Mouse (Mus musculus): ENCODE data around the gene Opcml.

The Opcml gene

DNA sequence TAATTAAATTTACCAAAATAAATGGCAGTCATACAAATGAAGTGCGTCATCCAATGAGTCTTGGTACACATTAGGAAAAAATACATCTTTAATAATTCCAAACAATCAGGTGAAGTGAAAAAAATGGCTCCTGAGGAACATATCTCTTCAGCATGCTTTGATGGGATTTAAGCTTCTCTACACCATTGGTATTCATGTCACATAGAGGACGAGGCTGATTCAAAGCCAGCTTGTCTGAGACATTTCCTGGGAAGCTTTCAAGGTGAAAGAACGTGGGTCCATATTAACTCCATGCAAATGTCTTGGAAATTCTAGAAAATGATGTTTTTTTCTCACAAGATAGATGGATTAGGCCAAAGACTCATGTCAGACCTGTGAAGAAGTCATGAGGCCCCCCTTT, 212.6 kb downstream of the Opcml start:
- no peak for DNase-seq (ENCODE audit: low spot score in 2 of 2)

DNA sequence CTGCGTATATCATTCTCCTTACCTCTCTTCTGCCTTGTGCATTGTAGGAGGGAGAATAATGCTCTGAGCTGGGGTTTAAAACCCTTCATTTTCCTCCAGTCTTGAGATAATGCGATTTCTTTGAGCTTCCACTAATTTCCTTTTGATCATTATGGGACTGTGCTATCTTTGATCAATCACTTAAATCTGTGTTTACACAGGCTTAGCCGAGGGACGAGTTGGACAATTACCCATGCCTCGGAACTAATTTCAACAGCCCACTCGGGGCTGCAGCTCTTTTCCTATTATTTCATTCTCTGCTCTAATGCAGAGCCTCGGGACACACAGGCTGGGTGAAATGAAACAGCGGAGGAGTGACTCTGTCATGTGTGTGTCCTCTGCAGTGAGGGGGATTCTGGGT, 220.9 kb downstream of the Opcml start:
- DNase-seq (ENCODE audit: low spot score in 2 of 2) = no peak

DNA sequence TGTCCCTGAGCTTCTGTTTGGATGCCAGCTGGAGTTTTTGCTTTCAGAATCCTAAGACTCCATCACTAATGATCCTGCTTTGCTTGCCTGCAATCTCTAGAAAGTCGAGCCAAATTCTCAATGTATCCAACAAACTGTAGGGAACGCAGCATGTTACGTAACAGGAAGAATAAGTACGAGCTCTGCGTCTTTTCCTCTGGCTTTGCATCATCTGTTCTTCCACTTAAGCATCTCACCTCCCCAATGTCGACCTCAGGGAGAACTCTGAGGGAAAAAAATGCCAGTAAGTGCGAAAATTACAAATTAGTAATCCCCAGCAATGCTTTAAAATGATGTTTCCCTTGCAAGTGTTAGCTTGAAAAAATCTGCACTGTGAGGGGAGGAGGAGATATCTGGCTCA, 222.1 kb downstream of the Opcml start:
- DNase-seq (ENCODE audit: low spot score in 2 of 2) = no peak

DNA sequence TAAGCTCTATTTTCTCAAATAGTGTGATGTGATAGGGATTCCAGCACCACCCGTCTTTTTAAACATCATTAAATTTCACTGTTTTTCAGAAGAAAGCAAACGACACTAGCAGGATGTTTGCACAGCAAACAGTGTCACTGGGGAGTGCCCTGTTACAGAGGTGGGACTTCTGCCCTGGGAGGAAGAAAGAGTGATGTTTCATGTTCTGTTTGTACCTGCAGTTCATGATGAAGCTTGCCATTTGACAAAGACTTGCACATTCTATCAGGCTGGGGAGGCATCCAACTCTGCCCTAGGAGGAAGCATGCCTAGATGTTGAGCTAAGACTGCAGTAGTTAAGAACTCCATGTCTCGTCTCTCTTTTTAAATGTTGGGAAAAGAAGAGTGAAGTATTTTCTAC, 222.6 kb downstream of the Opcml start:
- no peak for DNase-seq (ENCODE audit: low spot score in 2 of 2)

DNA sequence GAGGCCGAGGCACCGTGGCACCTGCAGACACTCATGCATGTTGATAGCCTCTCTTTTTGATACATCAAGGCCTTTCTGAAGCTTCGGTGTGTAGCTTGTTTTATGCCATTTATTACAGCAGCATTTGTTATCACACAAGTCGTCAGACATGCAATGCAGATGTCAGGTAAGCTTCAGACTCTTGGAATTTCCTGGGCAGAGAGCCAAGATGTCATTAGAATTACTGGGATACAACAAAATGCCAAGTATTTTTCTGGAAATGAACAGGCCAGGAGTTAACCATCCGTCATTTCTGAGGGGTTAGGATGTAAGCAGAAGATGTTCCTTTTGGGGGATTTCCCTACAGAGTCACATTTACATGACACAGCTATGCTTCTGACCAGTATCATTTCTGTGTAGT, 237.6 kb downstream of the Opcml start:
- no peak for DNase-seq (ENCODE audit: low spot score in 2 of 2)

DNA sequence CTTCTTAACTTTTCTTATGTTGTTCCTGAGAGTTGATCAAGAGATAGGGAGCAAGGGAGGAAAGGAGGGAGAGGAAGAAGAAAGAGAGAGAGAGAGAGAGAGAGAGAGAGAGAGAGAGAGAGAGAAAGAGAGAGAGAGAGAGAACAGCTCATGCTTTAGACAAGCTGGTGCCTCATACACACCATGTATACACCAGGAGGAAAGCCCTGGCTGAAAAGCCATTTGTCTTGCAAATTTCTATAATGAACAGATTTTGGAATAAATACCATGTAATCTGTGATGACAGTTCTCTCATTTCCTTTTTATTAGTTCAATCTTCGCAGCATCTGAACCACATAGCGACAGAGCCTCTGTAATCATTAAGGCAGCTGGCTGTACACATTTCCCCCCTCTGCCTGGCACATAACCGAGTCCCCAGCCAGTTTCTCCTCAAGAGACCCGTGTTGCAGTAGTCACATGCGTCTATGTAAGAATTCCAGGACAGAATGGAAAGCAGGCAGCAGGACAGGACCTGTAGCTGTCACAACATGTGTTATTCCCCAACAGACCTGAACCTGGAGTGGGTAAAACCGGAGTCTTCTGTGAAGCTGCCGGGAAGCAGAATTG, 238.3 kb downstream of the Opcml start:
- DNase-seq (ENCODE audit: low spot score in 2 of 2) = no peak

DNA sequence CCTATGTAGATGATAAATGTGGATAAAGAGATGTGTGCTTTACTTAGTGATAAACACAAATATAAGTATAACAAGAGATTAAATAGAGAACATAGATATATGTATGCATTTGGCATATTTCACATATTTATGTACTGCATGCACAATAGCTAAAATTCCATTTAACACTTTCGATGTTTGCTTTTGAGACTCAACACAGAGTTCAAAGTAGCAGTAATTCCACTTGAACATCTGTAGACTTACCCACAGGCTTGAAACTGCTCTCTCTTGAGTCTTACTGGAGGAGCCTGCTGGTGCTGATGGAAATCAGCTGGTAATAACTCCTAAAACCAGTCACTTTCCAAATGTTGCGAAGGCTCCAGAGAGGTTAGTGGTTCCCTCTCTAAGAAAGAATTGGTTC, 258.6 kb downstream of the Opcml start:
- DNase-seq (ENCODE audit: low spot score in 2 of 2) = no peak

DNA sequence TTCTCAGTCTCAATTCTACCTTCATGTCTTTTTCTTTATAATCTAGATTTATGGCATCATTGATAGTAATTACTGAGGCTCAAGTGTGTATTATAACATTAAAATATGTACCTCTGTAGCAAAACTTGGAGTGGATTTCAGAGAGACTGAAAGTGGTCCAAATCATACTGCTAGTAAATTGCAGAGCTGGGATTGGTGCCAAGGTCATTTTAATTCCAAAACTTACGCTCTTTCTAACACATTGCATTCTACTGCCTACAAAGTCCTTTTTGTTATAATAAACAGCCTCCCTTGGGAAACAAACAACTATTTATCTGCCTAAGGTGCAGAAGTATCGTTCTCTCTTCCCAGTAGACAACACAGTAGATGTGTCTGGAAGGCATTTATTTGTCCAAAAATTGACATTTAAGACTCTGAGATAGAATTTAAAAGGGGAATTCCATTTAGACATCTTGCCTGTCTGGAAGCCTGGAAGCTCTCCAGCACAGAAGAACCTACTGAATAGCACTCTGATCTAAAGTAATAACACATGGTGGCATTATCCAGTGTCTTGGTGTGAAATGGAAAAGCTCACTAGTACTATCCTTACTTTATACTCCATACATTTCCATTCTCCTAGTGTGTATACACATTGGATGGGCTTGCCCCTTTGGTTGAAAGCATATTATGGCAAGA, 266.7 kb downstream of the Opcml start:
- DNase-seq (ENCODE audit: low spot score in 2 of 2) = no peak

DNA sequence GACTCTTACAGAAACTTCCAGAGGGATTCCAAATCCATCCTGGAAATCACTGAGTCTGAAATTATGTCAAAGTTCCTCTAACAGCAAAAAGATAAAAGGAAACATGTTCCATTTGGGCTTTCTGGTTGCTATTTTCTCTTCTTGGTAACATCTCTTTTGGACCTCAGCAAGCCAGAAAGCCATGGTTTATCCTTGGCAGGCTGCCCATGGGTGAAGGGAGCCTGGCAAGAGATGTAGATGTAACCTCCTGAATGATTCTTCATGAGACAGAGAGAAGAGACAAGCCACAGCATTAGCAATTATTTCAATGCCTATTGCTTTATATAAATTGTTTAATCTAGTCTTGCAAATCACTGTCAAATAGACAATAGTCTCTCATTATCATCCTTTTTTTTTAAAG, 274.6 kb downstream of the Opcml start:
- no peak for DNase-seq (ENCODE audit: low spot score in 2 of 2)

DNA sequence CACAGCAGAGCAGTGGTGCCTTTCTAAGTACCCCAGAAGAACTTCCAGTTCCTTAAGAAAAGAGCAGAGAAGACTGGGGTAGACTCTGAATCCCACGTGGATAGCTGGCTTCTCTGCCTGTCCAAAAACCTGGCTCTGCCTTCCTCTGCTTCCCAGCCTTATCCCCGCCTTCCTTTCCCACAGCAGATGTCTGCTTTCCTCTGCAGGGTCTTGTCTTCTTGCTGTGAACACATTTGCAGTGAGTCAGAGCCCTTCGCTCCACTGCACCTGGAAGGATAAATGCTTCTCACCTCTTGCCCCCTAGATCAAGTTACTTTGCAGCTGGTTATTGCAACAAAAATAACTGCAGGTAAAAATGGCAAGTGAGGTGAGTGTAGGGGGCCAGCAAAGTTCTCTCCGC, 290.1 kb downstream of the Opcml start:
- no peak for DNase-seq (ENCODE audit: low spot score in 2 of 2)

DNA sequence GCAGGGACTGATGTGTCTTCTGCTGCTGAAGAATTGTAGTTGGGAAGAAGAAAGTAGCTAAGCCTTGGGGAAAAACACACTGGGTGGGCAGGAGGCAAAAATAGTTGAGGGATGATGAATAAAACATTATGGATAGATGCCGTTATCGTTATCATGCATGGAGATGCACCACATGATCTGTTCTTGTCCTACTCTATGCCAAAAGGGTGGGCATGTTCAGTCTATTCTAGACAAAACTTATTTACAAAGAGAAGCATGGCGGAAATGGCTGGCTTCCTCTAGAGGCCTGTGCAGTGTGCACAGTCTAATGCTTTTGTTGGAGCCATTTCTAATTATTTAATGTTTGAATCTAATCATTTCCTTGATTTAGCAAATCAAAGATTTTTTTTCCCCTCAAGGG, 293.2 kb downstream of the Opcml start:
- no peak for DNase-seq (ENCODE audit: low spot score in 2 of 2)

DNA sequence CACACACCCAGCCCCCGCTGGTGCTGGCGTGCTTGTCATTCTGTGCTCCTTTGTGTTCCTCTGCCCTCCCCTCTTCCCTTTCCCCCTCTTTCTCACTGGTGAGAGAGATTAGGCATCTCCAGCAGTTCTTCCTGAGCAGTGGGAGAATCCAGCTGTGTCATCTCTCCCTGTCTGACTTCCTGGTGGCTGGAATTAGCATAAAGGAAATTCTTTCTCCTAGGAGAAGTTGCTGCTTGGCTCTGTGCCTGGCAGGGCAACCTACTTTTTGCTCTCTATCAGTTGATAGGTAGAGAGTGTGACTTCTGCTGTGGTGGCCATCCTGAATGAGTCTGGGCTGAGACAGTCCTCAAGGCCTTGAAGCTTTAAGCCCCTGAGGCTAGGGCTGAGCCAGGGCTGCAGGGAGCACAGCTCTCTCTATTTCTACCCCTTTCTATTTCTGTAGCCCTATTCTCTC, 293.7 kb downstream of the Opcml start:
- DNase-seq (ENCODE audit: low spot score in 2 of 2) = no peak

DNA sequence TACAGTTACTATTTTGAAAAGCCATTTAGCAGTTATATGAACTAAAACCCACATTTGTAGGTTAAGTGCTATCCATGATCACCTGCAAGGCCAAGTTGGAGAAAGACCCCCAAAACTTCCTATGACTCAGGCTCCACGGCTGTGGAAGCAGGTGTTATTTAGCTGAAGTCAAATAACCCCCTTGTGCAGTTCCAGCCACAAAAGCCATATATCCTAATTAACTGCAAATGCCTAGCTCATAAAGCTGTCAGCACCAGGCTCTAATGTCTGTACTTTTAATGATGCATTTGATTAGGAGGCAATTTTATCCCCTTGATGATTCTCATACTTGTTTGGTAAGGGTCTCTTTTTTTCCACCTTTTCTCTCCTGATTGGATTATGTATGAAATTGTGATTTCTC, 300.8 kb downstream of the Opcml start:
- DNase-seq (ENCODE audit: low spot score in 2 of 2) = no peak

DNA sequence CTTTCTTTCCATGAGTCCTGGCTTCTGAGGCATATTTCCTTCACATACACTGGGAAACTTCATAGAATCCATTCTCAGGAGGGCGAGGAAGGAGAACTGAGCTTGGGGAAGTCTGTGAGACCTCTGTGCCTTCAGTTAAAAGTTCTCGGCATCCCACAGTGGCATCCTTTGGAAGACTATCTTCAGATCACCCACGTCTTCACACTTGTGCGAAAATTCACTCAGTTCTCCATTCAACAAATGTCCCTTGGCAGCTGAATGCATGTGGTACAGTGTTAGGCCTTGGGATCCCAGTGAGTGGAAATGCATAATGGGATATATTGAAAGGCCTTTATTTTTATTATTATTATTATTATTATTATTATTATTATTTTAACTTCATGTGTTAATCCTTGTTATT, 304.1 kb downstream of the Opcml start:
- no peak for DNase-seq (ENCODE audit: low spot score in 2 of 2)

DNA sequence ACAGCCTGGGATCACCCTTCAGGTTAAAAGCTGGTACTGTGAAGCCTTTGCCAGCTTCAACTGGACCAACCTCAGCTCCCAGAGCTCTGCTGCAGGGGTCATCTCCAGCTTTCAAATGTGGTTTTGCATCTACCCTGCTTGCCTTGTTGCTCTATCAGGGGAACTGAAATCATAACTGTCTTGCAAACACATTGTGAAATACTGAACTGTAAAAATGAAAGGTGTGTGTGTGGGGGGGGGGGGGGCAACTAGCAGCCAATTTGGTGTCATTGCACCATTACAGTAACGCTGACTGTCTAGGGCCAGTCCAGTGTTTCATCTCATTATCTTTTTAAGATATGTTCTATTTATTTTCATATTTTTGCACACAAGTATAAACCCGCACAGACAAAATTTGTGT, 305.6 kb downstream of the Opcml start:
- DNase-seq (ENCODE audit: low spot score in 2 of 2) = no peak

DNA sequence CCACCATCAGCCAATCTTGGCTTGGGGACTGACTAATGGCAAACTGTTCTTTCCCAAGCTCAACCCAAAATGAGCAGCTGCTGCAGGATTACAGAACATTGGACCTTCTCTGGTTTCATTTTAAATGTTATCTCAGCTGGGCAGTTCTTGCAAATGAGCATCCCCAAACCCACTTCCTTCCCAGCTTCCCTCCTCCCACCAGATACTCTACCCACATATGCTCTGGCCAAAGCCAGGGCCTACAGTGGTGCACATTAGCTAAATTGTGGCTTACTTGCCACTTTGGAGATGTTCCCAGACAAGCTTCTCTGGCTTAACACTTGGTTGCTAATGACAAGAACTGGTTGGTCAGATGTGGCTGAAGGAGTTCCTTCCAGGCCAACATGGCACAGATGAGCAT, 311.4 kb downstream of the Opcml start:
- no peak for DNase-seq (ENCODE audit: low spot score in 2 of 2)

DNA sequence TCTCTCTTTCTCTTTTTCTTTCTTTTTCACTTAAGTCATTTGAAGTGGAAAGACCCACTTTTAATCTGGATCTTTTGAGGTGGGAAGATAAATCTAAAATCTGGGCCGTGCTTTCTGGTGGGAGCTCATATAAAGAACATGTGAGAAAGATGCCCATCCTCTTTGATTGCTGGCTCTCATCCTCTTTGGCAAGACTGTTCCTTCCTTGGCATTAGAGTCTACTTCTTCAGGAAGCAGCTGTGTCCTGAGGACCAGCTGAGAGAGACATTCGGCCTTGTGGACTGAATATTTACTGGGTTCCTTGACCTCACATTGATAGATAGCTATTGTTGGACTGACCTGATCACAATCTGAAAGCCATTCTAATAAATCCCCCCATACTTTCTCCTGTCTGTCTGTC, 331.3 kb downstream of the Opcml start:
- no peak for DNase-seq (ENCODE audit: low spot score in 2 of 2)

DNA sequence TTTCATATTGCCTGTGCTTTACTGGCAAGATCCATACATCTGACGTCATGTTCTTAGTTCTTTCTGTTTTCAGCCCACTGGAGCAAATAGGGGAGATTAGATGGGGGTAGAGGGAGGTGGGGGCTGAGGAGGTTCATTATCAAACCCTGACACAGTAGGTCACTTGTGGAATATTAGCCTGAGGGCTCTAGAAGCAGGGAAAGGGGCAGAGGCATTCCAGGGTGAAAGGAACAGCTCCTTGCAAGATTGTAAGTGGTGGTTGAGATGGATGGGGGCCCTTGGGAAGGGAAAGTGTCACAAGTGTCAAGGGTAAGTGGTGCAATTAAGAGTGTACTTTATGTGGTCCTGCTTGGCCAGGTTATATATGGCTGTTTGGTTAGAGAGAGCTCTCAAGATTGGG, 338.2 kb downstream of the Opcml start:
- DNase-seq (ENCODE audit: low spot score in 2 of 2) = no peak

DNA sequence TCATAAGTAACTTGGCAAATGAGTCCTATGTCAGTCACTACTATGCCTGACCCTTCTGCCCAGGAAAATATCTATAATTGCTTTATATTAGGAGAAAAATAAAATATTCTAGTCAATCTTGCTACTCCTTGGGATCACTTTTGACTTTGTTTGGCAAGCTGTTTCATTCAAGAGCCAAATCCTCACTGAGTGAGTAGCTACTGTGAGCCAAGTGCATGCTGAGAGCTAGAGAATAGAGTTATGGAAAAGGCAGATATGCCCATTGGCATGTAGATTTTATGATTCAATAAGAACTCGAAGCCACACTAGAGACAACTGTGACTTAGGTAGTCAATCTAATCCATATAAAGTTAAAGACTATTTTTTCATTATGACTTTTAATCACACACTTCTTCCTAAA, 340.9 kb downstream of the Opcml start:
- no peak for DNase-seq (ENCODE audit: low spot score in 2 of 2)

DNA sequence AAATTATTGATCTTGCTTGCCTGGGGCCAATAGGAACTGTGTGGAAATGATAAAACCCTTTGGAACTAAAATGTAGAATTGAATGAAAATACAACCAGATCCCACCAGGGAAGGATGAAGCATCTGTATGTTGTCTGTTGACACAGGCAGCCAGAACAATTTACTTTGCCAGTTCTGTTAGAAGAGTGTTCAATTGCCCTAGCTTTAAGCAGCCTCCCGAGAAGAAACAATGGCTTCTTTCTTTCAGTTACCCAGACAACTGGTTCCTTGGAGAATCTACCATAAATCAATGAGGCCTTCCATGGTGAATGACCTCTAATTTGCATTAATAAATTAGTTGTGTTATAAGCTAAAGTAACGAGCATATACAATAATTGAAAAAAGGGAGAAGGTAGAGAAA, 346.0 kb downstream of the Opcml start:
- no peak for DNase-seq (ENCODE audit: low spot score in 2 of 2)

DNA sequence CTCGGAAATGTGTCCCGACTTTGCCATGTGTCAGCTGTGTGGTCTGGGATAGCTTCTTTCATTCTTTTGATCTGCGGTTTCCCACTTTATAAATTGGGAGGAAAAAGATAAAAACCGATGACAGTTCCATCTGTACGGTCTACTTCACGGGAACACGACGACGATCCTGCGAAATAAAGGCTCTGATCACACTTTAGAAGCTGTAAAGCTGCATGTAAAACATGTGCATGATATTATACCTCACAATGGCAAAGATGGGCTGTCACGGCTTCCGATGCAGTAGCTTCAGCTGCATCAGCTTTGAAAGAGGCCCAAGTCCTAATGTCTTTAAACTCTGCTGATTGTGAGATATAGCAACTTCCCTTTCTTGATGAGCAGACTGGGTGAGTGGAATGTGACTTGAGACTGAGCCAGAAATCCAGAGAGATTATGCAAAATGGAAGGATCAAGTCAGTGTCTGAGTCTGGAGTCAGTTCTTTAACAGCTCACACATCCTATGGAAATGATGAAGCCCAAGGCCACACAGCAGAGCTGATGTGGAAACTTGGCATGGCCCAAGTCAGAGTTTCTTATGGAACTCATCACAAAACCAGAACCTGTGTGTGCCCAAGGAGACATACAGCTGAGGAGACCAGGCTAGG, 349.5 kb downstream of the Opcml start:
- no peak for DNase-seq (ENCODE audit: low spot score in 2 of 2)

DNA sequence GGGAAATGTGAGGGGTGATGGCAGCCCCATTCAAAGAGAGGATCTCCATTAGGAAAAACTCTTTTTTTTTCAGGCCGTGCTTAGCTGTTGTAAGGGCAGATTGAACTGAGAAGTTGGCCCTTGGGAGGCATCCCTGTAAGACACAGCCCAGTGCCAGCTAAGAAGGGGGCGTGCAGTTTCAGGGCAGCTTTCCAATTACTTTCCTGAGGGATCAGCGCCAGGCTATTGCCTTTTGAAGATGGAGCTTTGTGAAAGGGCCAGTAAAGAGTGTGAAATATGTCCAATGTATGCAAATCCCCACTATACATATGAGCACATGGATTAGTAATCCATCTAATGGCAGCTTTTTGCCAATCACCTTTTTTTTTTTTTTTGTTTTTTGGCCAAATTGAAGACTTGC, 358.9 kb downstream of the Opcml start:
- no peak for DNase-seq (ENCODE audit: low spot score in 2 of 2)

DNA sequence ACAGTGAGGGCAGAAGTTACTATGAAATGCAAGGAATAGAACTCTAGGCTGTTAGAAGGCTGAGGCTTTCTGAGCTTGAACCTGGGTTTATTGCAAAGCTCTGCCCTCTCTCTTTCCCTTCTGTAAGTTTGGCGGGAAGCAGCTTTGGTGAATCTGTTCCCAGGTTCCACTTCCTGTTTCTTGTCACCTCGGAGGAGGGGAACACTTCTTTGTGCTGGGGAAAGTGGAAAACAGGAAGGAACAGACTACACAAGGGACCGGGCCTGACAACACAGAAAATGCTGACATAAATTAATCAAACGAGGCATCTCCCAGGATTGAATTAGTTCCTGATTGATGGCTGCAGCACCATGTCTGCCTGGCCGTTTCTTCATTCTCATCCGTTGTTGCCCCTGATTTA, 363.2 kb downstream of the Opcml start:
- DNase-seq (ENCODE audit: low spot score in 2 of 2) = no peak

DNA sequence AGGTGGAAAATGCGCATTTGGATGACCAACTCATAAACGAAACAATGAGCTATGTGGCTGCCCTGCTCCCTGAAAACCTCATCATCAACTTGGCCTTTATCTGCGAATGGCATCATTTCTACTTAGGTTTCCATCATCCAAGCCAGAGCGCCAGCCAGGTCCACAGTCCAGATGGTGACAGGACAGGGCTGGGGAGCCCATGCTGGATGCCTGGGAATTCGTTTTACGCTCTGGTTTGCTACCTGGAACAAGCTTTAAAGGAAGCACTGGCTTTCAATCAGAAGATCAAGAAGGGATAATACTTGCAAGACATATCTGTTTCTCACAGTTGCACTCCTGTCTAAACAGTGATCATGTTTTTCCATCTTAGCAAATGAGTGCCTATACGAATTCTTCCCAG, 366.5 kb downstream of the Opcml start:
- DNase-seq (ENCODE audit: low spot score in 2 of 2) = no peak

Data from urinary bladder, postnatal 4 days (tissue).